Mouse (Mus musculus) heart, postnatal 0 days (tissue): Measurements from ENCODE around the gene Hist2h3c1.

Experiments used
- CTCF ChIP-seq: IDR thresholded peaks from 2 replicates; pipeline ENCODE4 v1.5.1; 2016; ENCODE audit warnings: antibody characterized with exemption, control low read depth, low read depth
- EP300 ChIP-seq: IDR thresholded peaks from 2 replicates; pipeline ENCODE4 v1.6.1; 2016; ENCODE audit warnings: antibody characterized with exemption, low read depth

DNA sequence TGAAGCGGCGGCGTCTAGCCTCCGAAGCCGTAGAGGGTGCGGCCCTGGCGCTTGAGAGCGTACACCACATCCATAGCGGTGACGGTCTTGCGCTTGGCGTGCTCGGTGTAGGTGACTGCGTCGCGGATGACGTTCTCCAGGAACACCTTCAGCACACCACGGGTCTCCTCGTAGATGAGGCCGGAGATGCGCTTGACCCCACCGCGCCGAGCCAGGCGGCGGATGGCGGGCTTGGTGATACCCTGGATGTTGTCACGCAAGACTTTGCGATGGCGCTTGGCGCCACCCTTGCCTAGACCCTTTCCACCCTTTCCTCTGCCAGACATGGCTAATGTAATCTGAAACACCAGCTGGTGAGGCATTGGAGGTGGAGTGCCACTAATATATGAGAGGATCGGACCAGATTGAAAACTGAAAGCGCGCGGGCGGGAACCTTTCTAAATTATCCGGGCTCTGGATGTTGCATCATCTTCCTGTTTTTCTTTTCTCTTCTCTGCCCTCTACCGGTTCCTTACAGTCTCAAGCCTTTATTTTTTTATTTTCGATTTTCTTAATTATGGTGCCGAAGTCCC lies 16.6 kb downstream of the Hist2h3c1 start, which contains the start of gene Hist2h4:
- peak; percentile 92 for TF ChIP-seq EP300
- peak; percentile 51 for TF ChIP-seq CTCF
